Mouse (Mus musculus): ENCODE data around the gene Lif. TPM values are rescaled to one million over a fixed set of nuclear protein-coding genes. Genes with fewer than 3 reads are reported as not detected.

The Lif gene
- 0.12 TPM in 1 of 2 replicates, not detected in the other for total RNA-seq (2017)

- ATAC-seq (ENCODE audit: extremely low read depth, insufficient number of reproducible peaks, low FRiP score, poor library complexity, severe bottlenecking) = no peak
These were observed at the start of gene Lif for GRCm38 (mm10) chr11:4256846-4257607. Gene Lif, plus strand, starts transcription at chr11:4257557.

- ATAC-seq (ENCODE audit: extremely low read depth, insufficient number of reproducible peaks, low FRiP score, poor library complexity, severe bottlenecking) = no peak
These were observed 49.7 kb upstream of the Lif start for GRCm38 (mm10) chr11:4207655-4208054.

- ATAC-seq (ENCODE audit: extremely low read depth, insufficient number of reproducible peaks, low FRiP score, poor library complexity, severe bottlenecking) = no peak
These were observed 47.8 kb upstream of the Lif start for GRCm38 (mm10) chr11:4209556-4209955.

- ATAC-seq (ENCODE audit: extremely low read depth, insufficient number of reproducible peaks, low FRiP score, poor library complexity, severe bottlenecking) = no peak
These were observed 46.6 kb upstream of the Lif start for GRCm38 (mm10) chr11:4210786-4211185.

- no peak for ATAC-seq (ENCODE audit: extremely low read depth, insufficient number of reproducible peaks, low FRiP score, poor library complexity, severe bottlenecking)
These were observed 44.2 kb upstream of the Lif start for GRCm38 (mm10) chr11:4213107-4213506.

GRCm38 (mm10) chr11:4214572-4214971 is 42.8 kb upstream of the Lif start:
- ATAC-seq (ENCODE audit: extremely low read depth, insufficient number of reproducible peaks, low FRiP score, poor library complexity, severe bottlenecking) = no peak

GRCm38 (mm10) chr11:4215061-4215460 is 42.3 kb upstream of the Lif start:
- no peak for ATAC-seq (ENCODE audit: extremely low read depth, insufficient number of reproducible peaks, low FRiP score, poor library complexity, severe bottlenecking)

- no peak for ATAC-seq (ENCODE audit: extremely low read depth, insufficient number of reproducible peaks, low FRiP score, poor library complexity, severe bottlenecking)
These were observed 40.9 kb upstream of the Lif start for GRCm38 (mm10) chr11:4216248-4217000.

GRCm38 (mm10) chr11:4217914-4218629 is 39.3 kb upstream of the Lif start, which contains the start of gene Castor1:
Gene Castor1, plus strand, starts transcription at chr11:4218225.
- ATAC-seq (ENCODE audit: extremely low read depth, insufficient number of reproducible peaks, low FRiP score, poor library complexity, severe bottlenecking) = peak; percentile 84

GRCm38 (mm10) chr11:4218637-4219036 is 38.7 kb upstream of the Lif start:
- no peak for ATAC-seq (ENCODE audit: extremely low read depth, insufficient number of reproducible peaks, low FRiP score, poor library complexity, severe bottlenecking)

GRCm38 (mm10) chr11:4219317-4219751 is 38.0 kb upstream of the Lif start:
- ATAC-seq (ENCODE audit: extremely low read depth, insufficient number of reproducible peaks, low FRiP score, poor library complexity, severe bottlenecking) = no peak

GRCm38 (mm10) chr11:4219908-4220307 is 37.4 kb upstream of the Lif start:
- ATAC-seq (ENCODE audit: extremely low read depth, insufficient number of reproducible peaks, low FRiP score, poor library complexity, severe bottlenecking) = no peak

- ATAC-seq (ENCODE audit: extremely low read depth, insufficient number of reproducible peaks, low FRiP score, poor library complexity, severe bottlenecking) = peak; percentile 70
These were observed 36.6 kb upstream of the Lif start for GRCm38 (mm10) chr11:4220443-4221400.

- ATAC-seq (ENCODE audit: extremely low read depth, insufficient number of reproducible peaks, low FRiP score, poor library complexity, severe bottlenecking) = no peak
These were observed 35.1 kb upstream of the Lif start for GRCm38 (mm10) chr11:4222046-4222950.

- no peak for ATAC-seq (ENCODE audit: extremely low read depth, insufficient number of reproducible peaks, low FRiP score, poor library complexity, severe bottlenecking)
These were observed 33.8 kb upstream of the Lif start for GRCm38 (mm10) chr11:4223393-4224188.

GRCm38 (mm10) chr11:4224223-4224622 is 33.1 kb upstream of the Lif start:
- ATAC-seq (ENCODE audit: extremely low read depth, insufficient number of reproducible peaks, low FRiP score, poor library complexity, severe bottlenecking) = no peak

Data from neutrophil, adult 5-6 weeks (primary cell).